18 mouse cellular contexts compared by ENCODE assay signal in genomic region chr10:21029126-21029525, GRCm38 (mm10).
"Had no signal": no experiment of that assay in that cellular context is flagged by ENCODE, and none has a peak within 500 bp of the region (broad histone marks: within the 10 kb centered on the region; RNA-seq: fewer than 3 reads in every experiment).

No protein-coding gene starts in this region.

- H3K36me3 ChIP-seq: limb, embryonic 10.5 days; limb, embryonic 13.5 days; liver, embryonic 12.5 days; liver, embryonic 15.5 days; lung, embryonic 15.5 days; midbrain, embryonic 10.5 days; midbrain, embryonic 13.5 days had no signal

- H3K4me1 ChIP-seq: limb, embryonic 10.5 days; limb, embryonic 13.5 days had no signal

- H3K4me3 ChIP-seq: layer of hippocampus, adult 2 months; limb, embryonic 10.5 days; limb, embryonic 13.5 days; liver, embryonic 12.5 days; liver, embryonic 15.5 days; lung, embryonic 15.5 days; midbrain, embryonic 10.5 days; midbrain, embryonic 13.5 days had no signal

- ATAC-seq: liver, embryonic 12.5 days; midbrain, embryonic 13.5 days; midbrain, embryonic 16.5 days had no signal

- H3K9me3 ChIP-seq: limb, embryonic 10.5 days; limb, embryonic 13.5 days; liver, embryonic 12.5 days; liver, embryonic 15.5 days; lung, embryonic 15.5 days; midbrain, embryonic 10.5 days; midbrain, embryonic 13.5 days had no signal

- DNase-seq: kidney, postnatal 25 days; layer of hippocampus, adult 9-11 months; liver; lung, adult 18-20 months; lung, postnatal 10 days; lung, postnatal 4 days; thymus, adult 18-20 months; thymus, postnatal 4 days had no signal

- H3K4me2 ChIP-seq: limb, embryonic 13.5 days; lung, embryonic 15.5 days; midbrain, embryonic 13.5 days had no signal

- H3K27me3 ChIP-seq: limb, embryonic 13.5 days; liver, embryonic 12.5 days; liver, embryonic 15.5 days; lung, embryonic 15.5 days; midbrain, embryonic 13.5 days had no signal

- H3K9ac ChIP-seq: limb, embryonic 13.5 days; liver, embryonic 12.5 days; liver, embryonic 15.5 days; lung, embryonic 15.5 days; midbrain, embryonic 13.5 days had no signal

- H3K27ac ChIP-seq: kidney, postnatal 0 days; layer of hippocampus, adult 2 months; limb, embryonic 10.5 days; limb, embryonic 13.5 days; liver, embryonic 15.5 days; lung, embryonic 15.5 days; midbrain, embryonic 10.5 days; midbrain, embryonic 13.5 days had no signal
